Mouse (Mus musculus): Measurements from ENCODE around the gene Eya2.
"Not testable (repeated sequence)": the region's sequence is repeated elsewhere in the genome, so short reads cannot be mapped to it uniquely, and the experiment has no call there.

Gene Eya2

GRCm38 (mm10) chr2:165782324-165782723 lies 187.5 kb downstream of the Eya2 start:
- DNase-seq (ENCODE audit: low read depth) = peak; percentile 28

GRCm38 (mm10) chr2:165785312-165786036 lies 190.6 kb downstream of the Eya2 start:
- no peak for DNase-seq (ENCODE audit: low read depth)

GRCm38 (mm10) chr2:165786467-165786866 lies 191.6 kb downstream of the Eya2 start:
- DNase-seq (ENCODE audit: low read depth) = no peak

- DNase-seq (ENCODE audit: low read depth) = no peak
Measured at GRCm38 (mm10) chr2:165788005-165788404, 193.2 kb downstream of the Eya2 start.

GRCm38 (mm10) chr2:165788796-165789195 lies 194.0 kb downstream of the Eya2 start:
- DNase-seq (ENCODE audit: low read depth) = no peak

GRCm38 (mm10) chr2:165789667-165790066 lies 194.8 kb downstream of the Eya2 start:
- DNase-seq (ENCODE audit: low read depth) = no peak

GRCm38 (mm10) chr2:165791026-165791425 lies 196.2 kb downstream of the Eya2 start:
- DNase-seq (ENCODE audit: low read depth) = no peak

GRCm38 (mm10) chr2:165791657-165792056 lies 196.8 kb downstream of the Eya2 start:
- no peak for DNase-seq (ENCODE audit: low read depth)

GRCm38 (mm10) chr2:165792431-165793282 lies 197.8 kb downstream of the Eya2 start:
- DNase-seq (ENCODE audit: low read depth) = no peak

- DNase-seq (ENCODE audit: low read depth) = no peak
Measured at GRCm38 (mm10) chr2:165793283-165793638, 198.4 kb downstream of the Eya2 start.

- no peak for DNase-seq (ENCODE audit: low read depth)
Measured at GRCm38 (mm10) chr2:165797876-165798275, 203.0 kb downstream of the Eya2 start.

GRCm38 (mm10) chr2:165800174-165800573 lies 205.3 kb downstream of the Eya2 start:
- DNase-seq (ENCODE audit: low read depth) = not testable (repeated sequence)

- DNase-seq (ENCODE audit: low read depth) = no peak
Measured at GRCm38 (mm10) chr2:165808179-165808975, 213.5 kb downstream of the Eya2 start.

- DNase-seq (ENCODE audit: low read depth) = no peak
Measured at GRCm38 (mm10) chr2:165809091-165809490, 214.3 kb downstream of the Eya2 start.

GRCm38 (mm10) chr2:165809901-165810477 lies 215.2 kb downstream of the Eya2 start:
- DNase-seq (ENCODE audit: low read depth) = no peak

GRCm38 (mm10) chr2:165811536-165811935 lies 216.7 kb downstream of the Eya2 start:
- DNase-seq (ENCODE audit: low read depth) = no peak

- DNase-seq (ENCODE audit: low read depth) = no peak
Measured at GRCm38 (mm10) chr2:165812889-165813288, 218.1 kb downstream of the Eya2 start.

GRCm38 (mm10) chr2:165815103-165815880 lies 220.5 kb downstream of the Eya2 start:
- DNase-seq (ENCODE audit: low read depth) = no peak

GRCm38 (mm10) chr2:165817437-165817836 lies 222.6 kb downstream of the Eya2 start:
- no peak for DNase-seq (ENCODE audit: low read depth)

- no peak for DNase-seq (ENCODE audit: low read depth)
Measured at GRCm38 (mm10) chr2:165818570-165818969, 223.7 kb downstream of the Eya2 start.
